Mouse (Mus musculus): ENCODE data around the gene Pnkd.
"Not testable (repeated sequence)": the region's sequence is repeated elsewhere in the genome, so short reads cannot be mapped to it uniquely, and the experiment has no call there.

Pnkd gene

DNA sequence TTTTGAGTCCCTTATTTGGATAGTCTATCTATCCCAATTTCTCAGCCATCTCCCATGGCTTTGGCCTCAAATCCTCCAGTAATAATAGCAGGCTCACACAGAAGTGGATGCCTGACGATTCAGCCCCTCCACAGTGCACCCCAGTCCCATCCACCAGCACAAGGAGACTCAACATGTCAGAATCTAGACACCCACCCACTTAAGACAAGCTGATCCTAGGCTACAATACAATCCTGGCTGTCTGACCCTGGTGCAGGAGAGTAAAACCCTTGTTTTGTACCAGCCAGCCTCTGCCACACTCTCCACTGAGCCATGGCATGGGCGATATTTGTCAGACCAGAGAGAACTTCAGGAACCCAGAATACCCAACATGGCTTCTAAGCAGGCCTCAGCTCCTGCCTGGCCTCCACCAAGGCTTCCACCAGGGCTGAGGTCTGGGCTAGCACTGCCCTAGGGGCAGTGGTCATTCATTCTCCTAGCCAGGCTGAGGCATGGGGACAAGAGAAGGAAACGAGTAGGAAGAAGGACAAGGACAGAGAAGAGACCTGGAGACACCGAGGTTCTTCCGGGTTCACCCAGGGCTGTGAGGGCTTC, 13.5 kb downstream of the Pnkd start:
- no peak for DNase-seq

DNA sequence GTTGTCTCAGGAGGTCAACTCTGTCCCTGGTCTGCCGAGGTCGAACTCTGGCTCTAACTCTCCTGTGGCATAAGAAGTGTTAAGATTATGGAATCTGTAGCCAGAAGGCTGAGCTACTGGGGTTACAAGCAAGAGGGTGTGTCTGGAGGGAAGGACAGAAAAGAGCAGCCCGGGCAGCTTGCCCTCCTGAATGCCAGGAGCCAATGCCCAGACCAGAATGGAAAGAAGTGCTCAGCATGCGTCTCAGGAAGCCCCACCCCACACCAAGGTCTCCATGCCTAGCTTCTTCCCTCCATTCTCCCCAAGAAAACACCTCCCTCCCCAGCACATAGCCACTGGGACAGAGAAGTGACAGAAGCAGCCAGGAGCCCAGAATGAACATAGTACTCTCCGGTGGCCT, 14.3 kb downstream of the Pnkd start:
- DNase-seq: no peak

DNA sequence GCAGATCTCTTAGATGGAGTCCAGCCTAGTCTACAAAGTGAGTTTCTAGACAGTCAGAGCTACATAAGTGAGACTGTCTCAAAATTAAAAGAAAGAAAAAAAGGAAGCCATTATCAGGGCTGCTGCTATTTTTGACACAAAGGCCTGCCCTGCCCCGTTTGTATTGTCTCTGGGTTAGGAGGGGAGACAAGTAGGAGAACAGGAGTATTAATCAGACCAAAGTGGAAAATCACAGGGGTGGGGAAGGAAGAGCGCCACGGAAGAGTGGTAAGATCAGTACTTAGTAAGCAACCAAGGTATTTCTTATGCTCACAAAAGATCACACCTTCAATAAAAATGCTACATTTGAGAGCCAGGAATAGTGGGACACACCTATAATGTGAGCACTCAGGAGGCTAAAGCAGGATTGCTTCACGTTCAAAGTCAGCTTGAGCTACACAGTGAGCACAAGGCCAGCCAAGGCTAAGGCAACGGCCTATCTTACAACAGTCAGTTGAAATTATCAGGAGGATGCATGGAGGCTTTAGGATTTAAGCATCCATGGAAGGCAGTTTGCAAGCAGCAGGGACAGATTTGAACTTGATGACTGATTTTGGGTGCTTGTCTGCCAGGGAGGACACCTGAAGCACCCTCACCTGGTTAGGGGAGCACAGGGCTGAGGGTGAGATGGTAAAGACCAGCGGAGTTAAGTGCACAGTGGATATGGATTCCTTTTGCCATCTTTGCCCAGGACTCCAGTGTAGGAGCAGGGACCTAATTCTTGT, 15.8 kb downstream of the Pnkd start:
- DNase-seq: no peak

DNA sequence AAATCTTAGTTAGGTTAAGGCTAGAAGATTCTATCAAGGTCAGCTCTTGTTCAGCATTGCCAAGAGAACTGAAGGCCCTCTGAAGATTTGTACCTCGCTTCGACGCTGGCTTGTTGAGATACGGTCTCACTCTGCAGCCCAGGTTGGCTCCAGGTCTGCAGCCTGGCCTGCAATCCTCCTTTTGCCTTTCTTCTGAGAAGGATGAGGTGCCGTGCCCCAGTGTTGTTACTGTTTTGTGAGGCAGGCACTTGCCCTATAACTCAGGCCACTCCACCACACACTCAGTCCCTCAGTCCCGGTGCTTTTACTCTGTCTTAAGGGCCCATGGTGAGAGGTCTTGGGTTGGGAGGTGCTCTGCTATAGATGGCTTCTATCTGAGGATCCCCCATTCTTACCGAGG, 17.5 kb downstream of the Pnkd start:
- no peak for DNase-seq

DNA sequence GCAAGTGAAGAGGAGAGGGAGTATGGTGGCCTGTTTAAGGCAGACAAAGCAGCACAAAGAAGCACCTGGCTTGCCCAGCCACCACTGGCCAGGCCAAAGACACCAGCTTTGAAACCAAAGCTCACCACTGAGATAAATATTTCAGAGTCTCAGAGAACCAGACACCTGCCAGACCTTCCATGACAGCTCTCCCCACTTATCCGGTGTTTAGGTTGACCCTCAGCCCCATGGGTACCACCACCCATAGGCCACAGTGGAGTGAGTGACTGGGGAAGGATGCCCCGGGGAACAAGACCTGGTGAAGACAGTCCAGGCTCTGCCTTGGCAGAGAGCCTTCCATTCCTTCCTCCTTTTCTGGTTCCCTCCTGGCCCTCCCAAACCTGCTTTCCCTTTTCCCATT, 18.1 kb downstream of the Pnkd start:
- no peak for DNase-seq

DNA sequence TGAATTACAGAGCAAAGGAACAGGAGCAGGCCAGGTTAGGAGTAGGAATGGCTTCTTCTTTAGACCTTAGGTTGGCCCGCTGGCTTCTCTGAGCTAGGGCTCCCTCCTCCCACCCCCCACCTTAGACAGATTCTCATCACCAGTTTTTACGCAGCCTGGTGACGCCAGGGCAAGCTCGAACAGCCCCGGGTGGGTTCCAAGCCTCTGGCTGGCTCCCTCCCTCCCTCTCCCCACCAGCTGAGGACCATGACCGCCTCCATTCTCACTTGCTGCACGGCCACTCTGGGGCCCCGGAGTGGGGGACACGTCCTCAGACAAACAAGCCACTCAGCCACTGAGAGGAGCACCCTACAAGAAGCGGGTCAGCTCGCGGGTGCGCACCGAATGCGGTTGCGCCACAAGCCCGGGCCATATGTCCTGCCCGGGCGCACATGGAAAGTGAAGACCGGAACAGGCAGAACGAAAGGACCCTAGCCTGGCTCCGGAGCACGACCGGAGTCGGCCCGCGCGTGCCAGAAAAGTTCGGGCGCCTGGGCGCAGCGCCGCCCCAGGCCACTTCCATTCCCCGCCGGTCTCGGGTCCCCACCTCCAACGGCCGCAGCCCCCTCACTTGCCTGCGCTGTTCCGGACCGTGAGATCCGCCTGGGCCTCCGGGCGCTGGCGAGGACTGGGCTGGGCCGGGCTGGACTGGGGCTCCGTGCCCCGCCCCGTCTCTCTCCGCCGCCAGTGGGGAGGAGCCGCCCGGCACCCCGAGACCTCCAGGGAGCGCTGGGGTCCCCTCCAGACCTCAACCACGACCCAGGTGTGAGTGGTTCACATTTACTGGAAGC, 19.0 kb downstream of the Pnkd start:
- DNase-seq: peak; percentile 68

DNA sequence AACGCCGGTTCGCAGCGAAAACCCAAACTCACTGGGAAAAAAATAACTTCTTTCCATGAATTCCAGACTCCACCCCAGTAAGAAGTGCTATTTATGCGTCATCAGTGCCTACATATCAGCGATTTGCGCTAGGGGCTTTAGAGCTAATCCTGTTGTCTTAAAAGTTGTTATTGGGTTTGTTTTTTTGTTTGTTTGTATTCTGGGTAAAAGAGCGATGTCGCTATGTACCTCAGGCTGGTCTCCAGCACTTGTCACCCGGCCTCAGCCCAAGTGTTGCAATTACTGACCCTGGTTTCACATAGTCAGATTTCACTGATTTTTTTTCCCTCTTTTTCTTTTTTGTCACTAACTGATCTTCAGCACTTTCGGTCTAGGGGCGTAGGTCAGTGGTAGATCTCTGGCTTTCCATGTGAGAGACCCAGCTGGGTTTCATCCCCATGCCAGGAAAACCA, 19.6 kb downstream of the Pnkd start:
- DNase-seq: no peak

DNA sequence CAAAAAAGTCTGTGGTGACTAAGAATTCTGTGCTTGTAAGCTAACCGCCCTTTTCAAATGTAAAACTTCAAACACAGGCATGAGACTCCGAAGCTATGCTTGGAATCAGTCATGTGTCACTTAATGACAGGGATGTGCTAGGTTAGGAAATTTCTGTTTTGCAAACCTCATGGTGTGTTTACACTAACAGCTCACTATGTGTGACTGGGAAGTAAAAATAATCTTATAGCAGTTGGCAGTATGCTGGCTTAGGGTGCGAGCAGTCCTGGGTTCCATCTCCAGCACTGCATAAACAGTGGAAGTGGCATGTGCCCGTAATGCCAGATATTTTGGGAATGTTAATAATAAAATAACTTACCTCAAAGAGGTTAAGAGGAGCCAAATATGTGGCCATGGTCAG, 20.2 kb downstream of the Pnkd start:
- DNase-seq: no peak

DNA sequence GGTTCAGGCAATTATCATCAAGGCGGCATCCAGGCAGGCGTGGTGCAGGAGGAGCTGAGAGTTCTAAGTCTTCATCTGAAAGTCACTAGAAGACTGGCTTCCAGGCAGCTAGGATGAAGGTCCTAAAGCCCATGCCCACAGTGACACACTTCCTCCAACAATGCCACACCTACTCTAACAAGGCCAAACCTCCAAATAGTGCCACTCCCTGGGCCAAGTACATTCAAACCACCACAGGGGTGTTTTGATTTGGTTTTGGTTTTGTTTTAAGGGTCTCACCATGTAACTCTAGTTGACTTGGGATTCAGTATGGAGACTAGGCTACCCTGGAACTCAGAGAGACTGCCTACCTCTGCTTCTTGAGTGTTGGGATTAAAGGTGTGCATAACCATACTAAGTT, 20.8 kb downstream of the Pnkd start, which contains the start of gene Tmbim1:
Tmbim1 (minus strand) TSS at position 101 of the 400 bp plus-strand sequence.
- DNase-seq: no peak

DNA sequence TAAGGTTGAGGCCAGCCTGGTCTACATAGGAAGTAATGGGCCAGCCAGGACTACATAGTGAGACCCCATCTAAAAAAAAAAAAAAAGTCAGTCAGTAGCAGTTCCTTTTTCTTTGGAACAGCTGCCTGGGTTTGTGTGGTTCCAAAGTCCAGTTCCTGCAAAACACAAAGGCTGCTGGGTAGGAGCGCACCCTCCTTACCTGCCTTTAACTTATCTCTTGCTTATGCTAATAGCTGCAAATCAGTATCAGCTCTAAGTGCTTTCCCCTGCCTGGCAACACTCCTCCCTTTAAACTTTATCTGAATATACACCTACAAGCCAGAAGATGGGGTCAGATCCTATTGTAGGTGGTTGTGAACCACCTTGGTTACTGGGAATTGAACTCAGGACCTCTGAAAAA, 22.4 kb downstream of the Pnkd start:
- DNase-seq: no peak

DNA sequence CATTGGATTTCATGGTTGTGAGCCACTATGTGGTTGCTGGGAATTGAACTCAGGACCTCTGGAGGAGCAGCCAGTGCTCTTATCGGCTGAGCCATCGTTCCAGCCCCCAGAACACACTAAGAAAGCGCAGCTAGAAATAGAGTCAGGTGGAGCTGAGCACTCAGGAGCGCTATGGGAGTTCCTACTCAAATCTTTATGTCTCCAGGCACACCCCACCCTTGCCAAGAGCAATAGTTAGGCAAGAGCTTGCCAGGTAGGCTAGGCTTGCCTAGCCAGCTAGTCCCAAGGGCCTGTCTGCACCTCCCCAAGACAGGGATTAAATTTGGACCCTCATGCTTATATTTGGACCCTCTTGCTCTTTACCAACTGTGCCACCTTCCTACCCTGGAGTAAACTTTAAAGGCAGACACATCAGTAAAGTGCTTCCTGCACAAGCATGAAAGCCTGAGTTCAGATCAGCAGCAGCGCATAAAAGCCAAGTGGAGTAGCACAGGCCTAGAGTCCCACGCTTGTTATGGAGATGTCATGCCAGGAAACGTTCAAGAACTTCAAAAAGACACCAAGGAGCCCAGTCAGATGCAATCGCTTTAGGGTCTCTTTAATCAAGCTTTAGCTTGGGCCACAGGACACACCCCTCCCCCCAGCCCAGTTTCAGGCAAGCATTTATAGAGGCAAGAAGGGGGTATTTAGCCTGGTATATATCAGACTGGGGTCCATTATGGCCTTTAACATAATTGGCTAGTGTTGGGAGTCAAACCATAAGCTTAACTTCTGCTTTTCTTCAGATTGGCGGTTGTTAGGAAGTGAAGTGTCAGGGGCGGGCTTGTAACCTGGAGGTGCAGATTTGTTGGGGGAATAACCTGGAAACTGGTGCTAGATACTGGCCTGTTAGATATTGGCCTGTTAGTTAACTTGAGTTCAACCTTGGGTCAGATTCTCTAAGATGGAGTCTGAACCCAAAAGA, 23.6 kb downstream of the Pnkd start:
- no peak for DNase-seq

DNA sequence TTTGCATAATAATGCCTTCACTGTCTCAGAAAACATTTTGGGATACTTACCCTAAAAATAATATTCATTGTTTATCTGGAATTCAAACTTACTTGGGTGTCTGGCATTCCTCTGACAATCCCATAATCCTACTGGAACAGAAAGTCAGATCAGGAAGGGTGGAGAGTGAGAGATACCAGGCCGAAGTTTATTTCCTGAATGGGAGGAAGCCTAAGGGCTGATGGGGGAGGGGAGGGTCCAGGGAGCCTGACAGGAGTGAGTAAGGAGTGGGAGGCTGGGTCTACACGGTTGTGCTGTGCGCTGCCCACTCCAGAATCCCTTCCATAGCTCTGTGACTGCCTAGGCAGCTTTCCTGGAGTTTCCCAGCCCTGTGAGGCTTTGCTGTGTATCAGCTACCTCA, 25.0 kb downstream of the Pnkd start:
- no peak for DNase-seq

DNA sequence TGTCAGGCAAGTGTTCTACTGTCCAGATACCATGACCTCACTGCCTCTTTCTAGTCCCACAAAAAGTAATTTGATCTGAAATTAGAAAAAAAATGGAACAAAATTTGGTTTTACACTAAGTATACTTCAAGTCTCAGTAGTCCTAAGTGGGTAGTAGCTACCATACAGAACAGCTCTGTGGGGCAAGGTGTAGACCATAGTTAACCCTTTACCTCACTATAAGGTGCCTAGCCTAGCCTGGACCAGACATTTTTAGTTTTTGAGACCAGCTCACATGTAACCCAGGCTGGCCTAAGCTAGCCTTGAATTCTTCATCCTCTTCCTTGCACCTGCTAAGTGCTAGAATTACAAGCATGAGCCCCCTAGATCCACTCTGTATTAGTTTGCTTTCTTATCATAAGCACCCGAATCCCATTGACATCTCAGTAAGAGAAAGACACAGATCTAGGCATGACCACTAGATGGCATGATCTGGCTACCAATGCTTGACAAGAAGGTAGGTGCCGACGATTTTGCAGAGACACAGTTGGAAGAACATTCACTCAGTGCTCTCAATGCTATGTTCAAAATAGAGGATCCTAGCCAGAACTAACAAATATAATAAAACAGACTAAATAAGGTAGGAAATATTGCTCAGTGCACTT, 28.4 kb downstream of the Pnkd start:
- DNase-seq: peak; percentile 86

DNA sequence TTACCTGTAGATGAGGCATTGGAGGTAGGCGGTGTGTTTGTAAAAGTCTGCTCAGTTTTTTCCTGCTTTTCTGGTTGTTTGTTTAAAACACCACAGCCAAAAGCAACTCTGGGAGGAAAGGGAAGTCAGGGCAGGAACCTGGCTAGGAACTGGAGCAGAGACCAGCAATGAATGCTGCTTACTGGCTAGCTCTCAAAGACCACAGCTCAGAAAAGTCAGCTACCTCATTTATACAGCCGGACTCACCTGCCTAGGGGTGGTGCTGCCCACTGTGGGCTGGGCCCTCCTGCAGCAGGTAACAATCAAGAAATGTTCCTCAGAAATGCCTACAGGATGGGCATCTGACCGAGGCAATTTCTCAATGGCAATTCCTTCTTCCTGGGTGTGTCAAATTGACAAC, 30.1 kb downstream of the Pnkd start:
- no peak for DNase-seq

DNA sequence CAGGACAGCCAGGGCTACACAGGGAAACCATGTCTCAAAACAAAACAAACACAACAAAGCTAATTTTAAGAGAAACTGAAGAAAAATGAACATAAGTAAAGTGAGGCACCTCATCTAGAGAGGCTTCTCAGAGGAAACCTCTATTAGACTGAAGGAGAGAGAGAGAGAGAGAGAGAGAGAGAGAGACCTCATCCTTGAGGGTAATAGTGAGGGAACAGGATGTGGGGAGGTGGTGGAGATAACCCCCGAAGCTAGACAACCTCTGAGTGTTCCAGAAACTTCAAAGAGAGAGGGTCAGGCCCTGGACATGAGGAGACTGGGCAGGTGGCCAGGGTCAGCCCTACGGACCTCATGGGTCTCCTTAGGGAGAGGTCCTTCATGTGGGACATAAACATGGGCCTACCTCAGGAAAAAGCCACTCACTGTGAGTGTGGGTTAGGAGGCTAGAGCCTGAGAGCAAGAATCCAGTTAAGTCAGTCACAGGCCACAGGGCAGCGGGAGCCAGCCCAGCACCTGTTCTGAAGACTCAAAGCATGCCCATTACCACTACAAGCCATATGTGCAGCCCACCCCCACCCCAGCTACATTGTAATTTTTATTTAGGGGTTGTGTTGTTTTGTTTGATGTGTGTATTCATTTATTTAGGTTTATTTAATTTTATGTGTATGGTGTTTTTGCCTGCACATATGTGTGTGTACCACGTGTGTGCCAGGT, 31.5 kb downstream of the Pnkd start:
- DNase-seq: no peak

DNA sequence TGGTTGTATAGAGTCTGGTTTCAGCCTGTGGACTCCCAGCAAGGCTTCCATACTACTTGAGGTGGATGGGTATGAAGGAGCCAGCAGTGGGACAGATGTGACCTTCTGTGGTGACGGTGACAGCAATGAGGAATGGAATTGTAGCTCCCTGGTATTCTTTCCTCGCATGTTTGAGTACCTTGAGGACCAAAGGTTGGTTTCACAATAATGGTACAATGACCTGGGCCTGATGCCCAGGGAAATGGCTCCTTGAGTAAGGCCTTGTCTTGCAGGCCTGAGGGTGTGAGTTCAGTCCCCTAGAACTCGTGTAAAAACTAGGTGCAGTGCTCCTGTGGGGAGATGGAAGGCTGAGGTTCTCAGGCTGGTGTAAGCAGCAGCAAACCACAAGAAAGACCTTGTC, 34.0 kb downstream of the Pnkd start:
- DNase-seq: no peak

DNA sequence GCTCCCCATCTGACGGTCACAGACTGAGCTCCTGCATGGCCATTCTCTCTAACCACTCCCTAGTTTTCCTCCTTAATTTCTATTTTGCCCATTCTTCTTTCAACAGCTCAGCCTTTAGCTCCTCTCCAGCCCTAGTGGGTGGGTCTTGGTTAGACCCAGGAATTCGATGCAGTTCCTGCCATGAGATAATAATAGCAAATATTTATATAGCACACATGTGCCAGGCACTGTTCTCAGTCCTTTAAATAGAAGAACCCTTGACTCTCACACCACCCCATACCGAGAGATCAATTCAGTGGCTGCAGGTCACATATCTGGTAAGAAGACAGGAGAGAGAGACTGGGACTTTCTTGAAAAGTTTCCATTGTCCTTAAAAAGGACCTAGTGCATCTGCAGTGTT, 36.7 kb downstream of the Pnkd start:
- no peak for DNase-seq

DNA sequence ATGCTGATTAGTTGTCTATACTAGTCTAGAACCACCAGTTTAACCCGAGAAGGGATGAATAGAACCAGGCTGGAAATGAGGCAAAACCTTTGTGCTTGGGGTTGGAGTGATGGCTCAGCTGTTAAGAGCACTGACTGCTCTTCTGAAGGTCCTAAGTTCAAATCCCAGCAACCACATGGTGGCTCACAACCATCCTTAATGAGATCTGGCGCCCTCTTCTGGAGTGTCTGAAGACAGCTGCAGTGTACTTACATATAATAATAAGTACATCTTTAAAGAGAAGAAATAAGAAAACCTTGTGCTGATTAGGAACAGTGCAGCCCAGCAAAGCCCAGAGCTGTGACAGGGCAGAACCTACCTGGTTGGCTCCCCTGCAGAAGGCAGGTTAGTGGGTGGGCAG, 42.2 kb downstream of the Pnkd start:
- DNase-seq: not testable (repeated sequence)

DNA sequence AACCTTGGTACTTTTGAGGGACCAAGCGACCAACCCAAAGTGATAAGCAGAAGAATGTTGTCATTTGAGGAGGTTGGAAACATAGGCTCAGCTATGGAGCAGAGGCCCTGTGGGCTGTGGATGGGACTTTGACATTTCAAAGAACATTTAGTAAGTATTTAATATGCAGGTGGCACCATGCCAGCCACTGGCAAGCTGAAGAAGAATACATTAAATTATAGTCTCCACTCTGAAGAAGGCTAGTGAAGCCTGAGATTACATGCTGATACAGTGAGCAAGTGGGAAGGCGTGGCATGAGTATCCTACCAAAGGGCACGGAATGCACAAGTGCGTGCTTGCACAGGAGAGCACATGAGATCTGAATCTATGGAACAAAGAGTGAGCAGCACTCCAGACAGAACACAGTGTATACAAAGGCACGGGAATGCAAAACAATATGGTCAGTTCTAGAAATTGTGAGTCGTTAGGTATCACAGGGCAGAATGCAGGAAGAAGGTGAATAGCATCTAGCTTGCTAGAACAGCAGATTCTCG, 45.2 kb downstream of the Pnkd start:
- DNase-seq: no peak

DNA sequence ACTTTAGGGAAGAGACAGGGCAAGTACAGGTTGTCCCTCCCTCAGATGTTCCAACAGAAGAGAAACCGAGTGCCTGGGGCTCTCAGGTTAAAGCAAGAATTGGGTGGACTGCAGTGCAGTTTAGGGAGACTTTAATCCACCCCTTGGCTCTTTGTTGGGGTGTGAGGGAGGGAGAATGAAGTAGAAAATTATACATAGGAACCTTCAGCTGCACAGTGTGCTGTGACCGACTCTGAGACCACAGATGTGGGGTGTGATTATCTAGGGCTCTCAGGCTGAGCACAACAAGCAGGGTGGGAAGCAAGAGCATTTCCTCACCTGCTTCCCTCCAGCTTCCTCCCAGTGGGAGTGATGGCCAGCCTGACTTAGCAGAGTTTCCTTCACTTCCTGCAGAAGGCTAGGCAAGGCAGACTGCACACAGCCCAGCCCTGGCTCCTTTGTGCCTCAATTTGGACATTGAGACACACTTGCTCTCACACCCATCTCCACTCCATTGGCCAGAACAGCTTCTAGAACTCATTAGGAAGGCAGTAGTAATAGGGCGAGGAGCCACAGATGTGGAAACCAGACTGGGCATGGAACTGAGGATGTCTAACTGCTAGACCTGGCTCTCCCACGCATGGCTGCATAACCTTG, 46.4 kb downstream of the Pnkd start:
- DNase-seq: peak; percentile 5

Data from retina, postnatal 1 day (tissue).